18 mouse cellular contexts compared by ENCODE assay signal in the genomic region with DNA sequence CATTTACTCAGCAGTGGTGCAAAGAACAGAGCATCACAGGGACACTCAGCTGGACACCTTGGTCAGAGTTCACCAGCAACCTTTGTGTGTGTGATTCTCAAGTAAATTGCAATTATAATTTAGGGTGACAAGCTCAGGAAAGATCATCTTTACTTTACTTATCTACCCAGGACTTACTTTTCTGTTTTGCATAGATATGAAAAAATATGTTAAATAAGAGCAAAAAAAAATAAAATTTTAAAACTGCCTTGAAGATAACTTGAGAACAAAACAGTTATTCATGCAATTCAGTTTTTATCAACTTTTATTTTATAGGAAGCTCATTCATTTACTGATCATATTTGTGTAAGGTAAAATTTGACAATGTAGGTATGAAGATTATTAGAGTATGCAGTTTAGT.
DNase-seq lines count a peak whose midpoint lies in the region; TF ChIP-seq lines count a peak whose summit lies in the region.
"Had no signal": no experiment of that assay in that cellular context is flagged by ENCODE, and none has a peak within 500 bp of the region (broad histone marks: within the 10 kb centered on the region; RNA-seq: fewer than 3 reads in every experiment).

No protein-coding gene starts in this region.

- no peak overlapping the region for H3K9ac ChIP-seq in MEL (ENCODE audit: control insufficient read depth, low read depth, low read length, poor library complexity, severe bottlenecking)

- DNase-seq in retina, embryonic 14.5 days (ENCODE audit: low spot score): peak; percentile 2
- DNase-seq in retina, postnatal 1 day: no peak
- no peak for DNase-seq in MEL (ENCODE audit: low read depth, low spot score)
- no peak for DNase-seq in midbrain, embryonic 10.5 days (ENCODE audit: low spot score)
- DNase-seq: adrenal gland, adult 2 months; adrenal gland, adult 8-10 months; adrenal gland, postnatal 10 days; adrenal gland, postnatal 14 days; adrenal gland, postnatal 25 days; adrenal gland, postnatal 36 days; B cell, adult 2 months; cerebellum, adult 11 months; cerebellum, adult 11-12 months; cerebellum, adult 18-20 months; cerebellum, adult 2 months had no signal

- H3K4me3 ChIP-seq in MEL (ENCODE audit: control insufficient read depth in 1 of 2, insufficient read depth in 1 of 2, low read depth in 2 of 2, low read length in 2 of 2): no peak overlapping the region
- H3K4me3 ChIP-seq in midbrain, embryonic 10.5 days: no peak overlapping the region

- H3K4me1 ChIP-seq in MEL (ENCODE audit: control insufficient read depth in 1 of 2, insufficient read depth in 2 of 2, low read length in 2 of 2): no peaks in the 10 kb centered on the region
- H3K4me1 ChIP-seq in midbrain, embryonic 10.5 days: no peaks in the 10 kb centered on the region

- TF ChIP-seq RAD21 in MEL (IDR thresholded peaks at IDR 0.05; ENCODE audit: low read depth, low read length): no peak

- no peak overlapping the region for H3K27ac ChIP-seq in MEL (ENCODE audit: control insufficient read depth, low read depth, low read length)
- no peak overlapping the region for H3K27ac ChIP-seq in midbrain, embryonic 10.5 days (replicated peaks)

- H3K9me3 ChIP-seq in MEL (replicated peaks; ENCODE audit: insufficient read depth, low read length): no peaks in the 10 kb centered on the region
- no peaks in the 10 kb centered on the region for H3K9me3 ChIP-seq in midbrain, embryonic 10.5 days (replicated peaks)
- H3K9me3 ChIP-seq: G1E had no signal

- H3K27me3 ChIP-seq in MEL (ENCODE audit: control insufficient read depth in 1 of 2, insufficient read depth in 2 of 2, low read length in 2 of 2): no peaks in the 10 kb centered on the region
- H3K27me3 ChIP-seq in midbrain, embryonic 10.5 days (ENCODE audit: low read depth, poor library complexity, severe bottlenecking): no peaks in the 10 kb centered on the region
- H3K27me3 ChIP-seq: CH12.LX, Patski had no signal

- TF ChIP-seq CTCF in MEL (IDR thresholded peaks at IDR 0.05 in 2 of 3, conservative IDR thresholded peaks at IDR 0.05 in 1 of 3; ENCODE audit: control insufficient read depth in 1 of 3, insufficient read depth in 1 of 3, low read depth in 2 of 3, low read length in 3 of 3, poor library complexity in 1 of 3, severe bottlenecking in 1 of 3): no peak

- H3K36me3 ChIP-seq in MEL (ENCODE audit: control insufficient read depth in 1 of 2, insufficient read depth in 2 of 2, low read length in 2 of 2): peaks cover 0 to 2% of the 10 kb centered on the region in 2 experiments; a peak in 1 of 4 replicates
- no peaks in the 10 kb centered on the region for H3K36me3 ChIP-seq in midbrain, embryonic 10.5 days
- H3K36me3 ChIP-seq: G1E had no signal

- no peak for TF ChIP-seq POLR2A in MEL (IDR thresholded peaks at IDR 0.05; ENCODE audit: control insufficient read depth in 1 of 2, insufficient read depth in 1 of 2, low read depth in 1 of 2, low read length in 2 of 2, poor library complexity in 1 of 2)

- no peaks in the 10 kb centered on the region for H3K79me2 ChIP-seq in MEL (ENCODE audit: control insufficient read depth, insufficient read depth, low read length, poor library complexity)

- TF ChIP-seq EP300 in MEL (IDR thresholded peaks at IDR 0.05; ENCODE audit: low read depth in 1 of 2, low read length in 2 of 2): peak; percentile 57 to 71; a peak in 2 of 4 replicates

TF ChIP-seq in MEL, 35 proteins besides CTCF, POLR2A, EP300 and RAD21:
- TF ChIP-seq GATA1 (IDR thresholded peaks at IDR 0.05; ENCODE audit: low read depth, low read length) (peak; percentile 44; the same call in 1 of the 2 replicates), GABPA (IDR thresholded peaks at IDR 0.05; ENCODE audit: low read depth, low read length) (no peak), TCF12 (IDR thresholded peaks at IDR 0.05; ENCODE audit: low read depth, low read length) (peak; percentile 77; the same call in 1 of the 2 replicates)
